Mouse (Mus musculus) ES-E14 (cell line): ENCODE measurements around the gene Retn. TPM values are rescaled to one million over a fixed set of nuclear protein-coding genes. Genes with fewer than 3 reads are reported as not detected.

ENCODE experiments used
- DNase-seq: peaks from one replicate; pipeline ENCODE4 v3.0.0-alpha.2; 2013; ENCODE audit warnings: low read depth, low spot score
- H3K27ac ChIP-seq: 2 replicates; pipeline ENCODE4 v1.5.1; 2012; ENCODE audit warnings: low read depth, mild to moderate bottlenecking, low read length, moderate library complexity, mixed read lengths; ENCODE audit not compliant: poor library complexity, insufficient read depth, severe bottlenecking
- H3K36me3 ChIP-seq: 2 replicates; pipeline ENCODE4 v1.6.1; 2012; ENCODE audit warnings: mild to moderate bottlenecking, low read length, moderate library complexity, mixed read lengths; ENCODE audit not compliant: control insufficient read depth, poor library complexity, insufficient read depth, severe bottlenecking
- H3K4me1 ChIP-seq, 2 experiments: fragments of 150-350 bp in 1 of 2; sonication (generic) in 1 of 2; 2 replicates each; pipeline ENCODE4 v1.6.1; 2012; ENCODE audit warnings: low read length in 2 of 2, mild to moderate bottlenecking in 1 of 2, mixed read lengths in 1 of 2; ENCODE audit not compliant: control insufficient read depth in 2 of 2, insufficient read depth in 2 of 2, poor library complexity in 1 of 2
- H3K4me3 ChIP-seq, 2 experiments: fragments of 150-350 bp in 1 of 2; sonication (generic) in 1 of 2; 2 replicates each; pipeline ENCODE4 v1.5.1; 2012; ENCODE audit warnings: low read length in 2 of 2, low read depth in 1 of 2, mild to moderate bottlenecking in 1 of 2, mixed read lengths in 1 of 2; ENCODE audit not compliant: insufficient read depth in 1 of 2, poor library complexity in 1 of 2, severe bottlenecking in 1 of 2
- H3K9ac ChIP-seq: 2 replicates; pipeline ENCODE4 v1.6.1; 2012; ENCODE audit warnings: low read depth, mild to moderate bottlenecking, low read length, mixed read lengths; ENCODE audit not compliant: poor library complexity, insufficient read depth, severe bottlenecking
- H3K9me3 ChIP-seq: fragments of 150-350 bp; sonication (generic); 2 replicates; pipeline ENCODE4 v1.6.1; 2012; ENCODE audit warnings: low read depth, mild to moderate bottlenecking, low read length; ENCODE audit not compliant: control insufficient read depth, insufficient read depth
- CHD2 ChIP-seq: IDR thresholded peaks from 2 replicates; pipeline ENCODE4 v1.6.1; 2014; ENCODE audit warnings: mild to moderate bottlenecking, low read depth, low read length, inconsistent platforms
- HCFC1 ChIP-seq: IDR thresholded peaks from 2 replicates; pipeline ENCODE4 v1.6.1; 2012; ENCODE audit warnings: low read length, inconsistent platforms, borderline replicate concordance; ENCODE audit not compliant: insufficient read depth
- MAFK ChIP-seq: IDR thresholded peaks from 2 replicates; pipeline ENCODE4 v1.6.1; 2014; ENCODE audit warnings: mild to moderate bottlenecking, low read depth, low read length, inconsistent platforms; ENCODE audit not compliant: insufficient read depth
- ZC3H11A ChIP-seq: IDR thresholded peaks from 2 replicates; pipeline ENCODE4 v1.6.1; 2012; ENCODE audit warnings: low read depth, mild to moderate bottlenecking, inconsistent platforms, low read length, borderline replicate concordance
- ZNF384 ChIP-seq: IDR thresholded peaks from 2 replicates; pipeline ENCODE4 v1.6.1; 2012; ENCODE audit warnings: low read depth, low read length, inconsistent platforms
- in situ Hi-C, 2 experiments: fragments of 600-800 bp; cut with MboI; formaldehyde crosslinking; loops; one replicate each; pipeline ENCODE4 v1.15.1; 2025; ENCODE audit warnings: low sequenced_read_pairs in 2 of 2, inconsistent platforms in 1 of 2; ENCODE audit not compliant: unreplicated experiment in 2 of 2
- total RNA-seq: library from RNA; depleted of rRNA; stranded (reverse); fragments of 300-350 nt; gene quantifications from 2 replicates; pipeline ENCODE4 v1.2.3, GENCODE M21; 2012

Gene Retn
- total RNA-seq, 1 experiment = 0.45 TPM

DNA sequence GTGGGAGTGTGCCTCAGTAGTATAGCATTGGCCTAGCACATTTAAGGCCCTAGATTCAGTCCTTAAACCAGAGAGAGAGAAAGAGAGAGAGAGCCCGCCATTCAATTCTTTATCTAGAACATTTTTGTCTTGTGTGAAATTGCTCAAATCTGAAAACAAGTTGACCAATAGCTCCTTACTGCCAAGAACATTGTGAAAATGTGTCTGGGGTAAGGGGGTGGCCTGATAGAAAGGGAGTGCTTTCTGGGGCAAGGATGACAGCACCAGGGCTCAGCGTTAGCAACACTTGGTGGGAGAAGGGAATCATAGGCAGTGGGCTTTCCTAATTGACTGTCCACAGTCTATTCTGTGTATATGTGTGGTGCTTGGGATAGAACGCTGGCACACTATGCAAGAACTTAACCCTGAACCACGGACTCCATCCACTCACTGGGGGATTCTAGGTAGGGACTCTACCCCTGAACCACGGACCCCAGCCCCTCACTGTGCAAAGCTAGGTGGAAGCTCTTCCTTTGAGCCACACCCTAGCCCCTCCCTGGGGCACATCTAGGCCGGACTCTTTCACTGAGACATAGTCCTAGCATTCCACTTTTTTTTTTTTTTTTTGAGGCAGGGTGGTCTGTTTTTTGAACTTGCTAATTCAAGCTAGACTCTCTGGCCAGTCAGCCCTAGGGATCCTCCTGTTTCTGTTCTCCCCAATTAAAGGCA lies 8.6 kb upstream of the Retn start:
- no peak for DNase-seq
- H3K9me3 ChIP-seq = no peaks in the 10 kb centered on the region
- peaks cover 0 to 13% of the 10 kb centered on the region in 2 experiments; a peak in 3 of 4 replicates for H3K4me1 ChIP-seq
- peaks cover 3% of the 10 kb centered on the region; the same call in 1 of the 2 replicates for H3K36me3 ChIP-seq
- no peak overlapping the region for H3K27ac ChIP-seq
- in situ Hi-C loops = no loop called here
- H3K9ac ChIP-seq = no peak overlapping the region
- TF ChIP-seq HCFC1 (no peak), CHD2 (no peak), ZC3H11A (no peak), ZNF384 (no peak), MAFK (no peak)
- H3K4me3 ChIP-seq = no peak overlapping the region

DNA sequence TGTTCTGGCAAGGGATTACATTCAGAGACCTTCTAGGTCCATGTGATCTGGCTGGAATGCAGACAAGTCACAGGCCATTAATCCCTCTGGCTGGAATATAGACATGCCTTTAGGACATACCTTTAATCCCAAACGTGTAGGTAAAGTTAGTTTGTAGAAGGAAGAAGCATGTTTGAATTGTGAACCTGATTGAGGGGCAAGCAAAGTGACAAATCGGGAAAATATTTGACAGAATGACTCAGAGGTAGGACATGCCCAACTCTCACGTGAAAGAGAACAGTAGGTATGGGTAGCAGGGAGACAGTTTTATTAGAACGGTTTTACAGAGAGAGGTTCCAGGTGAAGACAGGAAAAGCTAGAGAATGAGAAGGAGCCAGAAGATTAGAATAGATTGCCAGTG lies 8.0 kb upstream of the Retn start:
- no peak for DNase-seq
- no peak overlapping the region for H3K9ac ChIP-seq
- H3K4me3 ChIP-seq = no peak overlapping the region
- no peak for TF ChIP-seq ZNF384
- no peak for TF ChIP-seq CHD2
- TF ChIP-seq ZC3H11A = no peak
- no peak for TF ChIP-seq HCFC1
- no peak for TF ChIP-seq MAFK
- peaks cover 0 to 13% of the 10 kb centered on the region in 2 experiments; a peak in 3 of 4 replicates for H3K4me1 ChIP-seq
- H3K36me3 ChIP-seq = peaks cover under 1% of the 10 kb centered on the region; the same call in 1 of the 2 replicates
- H3K9me3 ChIP-seq = no peaks in the 10 kb centered on the region
- H3K27ac ChIP-seq = no peak overlapping the region
- in situ Hi-C loops = no loop called here

DNA sequence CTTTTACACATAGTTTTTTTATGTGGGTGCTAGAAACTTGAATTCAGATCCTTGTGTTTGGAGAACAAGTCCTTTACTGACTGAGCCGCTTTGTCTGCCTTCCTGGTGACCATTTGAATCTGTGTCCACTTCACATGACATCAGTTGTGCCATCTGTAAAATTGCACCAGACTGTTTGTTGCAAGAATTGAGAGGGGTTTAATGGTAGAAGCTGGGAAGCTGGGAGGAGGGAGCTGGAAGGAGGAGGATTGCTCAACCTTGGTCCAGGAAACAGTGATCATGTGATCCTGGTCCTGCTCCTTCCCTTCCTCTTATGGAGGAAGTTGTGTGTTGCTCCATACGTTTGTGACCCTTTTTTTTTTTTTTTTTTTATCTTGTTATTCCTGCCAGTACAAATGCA lies 7.3 kb upstream of the Retn start:
- Histone ChIP-seq H3K9ac (no peak overlapping the region), H3K9me3 (no peaks in the 10 kb centered on the region), H3K36me3 (no peaks in the 10 kb centered on the region; the same call in 1 of the 2 replicates), H3K27ac (no peak overlapping the region), H3K4me3 (no peak overlapping the region), H3K4me1 (peaks cover 0 to 13% of the 10 kb centered on the region in 2 experiments; a peak in 3 of 4 replicates)
- in situ Hi-C loops = no loop called here
- no peak for TF ChIP-seq ZNF384
- TF ChIP-seq MAFK = no peak
- TF ChIP-seq CHD2 = no peak
- no peak for TF ChIP-seq ZC3H11A
- no peak for TF ChIP-seq HCFC1
- no peak for DNase-seq

DNA sequence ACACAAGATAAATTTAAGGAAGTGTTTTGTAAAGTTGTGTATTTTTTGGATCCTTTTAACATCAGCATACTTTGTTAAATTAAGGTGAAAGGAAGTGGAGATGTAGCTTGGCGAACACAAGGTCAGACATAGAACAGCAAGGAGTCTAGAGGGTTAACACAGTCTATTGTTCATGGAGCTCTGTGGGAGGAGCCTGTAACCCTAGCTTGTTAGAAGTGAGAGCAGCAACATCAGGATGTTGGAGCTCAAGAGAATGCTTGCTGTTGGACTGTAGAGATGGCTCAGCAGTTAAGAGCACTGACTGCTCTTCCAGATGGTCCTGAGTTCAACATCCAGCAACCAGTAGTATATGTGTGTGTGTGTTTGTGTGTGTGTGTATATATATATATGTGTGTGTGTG lies 6.6 kb upstream of the Retn start:
- DNase-seq = no peak
- Histone ChIP-seq H3K9ac (no peak overlapping the region), H3K36me3 (no peaks in the 10 kb centered on the region), H3K9me3 (no peaks in the 10 kb centered on the region), H3K27ac (no peak overlapping the region), H3K4me3 (no peak overlapping the region), H3K4me1 (peaks cover 0 to 13% of the 10 kb centered on the region in 2 experiments; a peak in 3 of 4 replicates)
- in situ Hi-C loops = no loop called here
- TF ChIP-seq CHD2 (no peak), HCFC1 (no peak)

DNA sequence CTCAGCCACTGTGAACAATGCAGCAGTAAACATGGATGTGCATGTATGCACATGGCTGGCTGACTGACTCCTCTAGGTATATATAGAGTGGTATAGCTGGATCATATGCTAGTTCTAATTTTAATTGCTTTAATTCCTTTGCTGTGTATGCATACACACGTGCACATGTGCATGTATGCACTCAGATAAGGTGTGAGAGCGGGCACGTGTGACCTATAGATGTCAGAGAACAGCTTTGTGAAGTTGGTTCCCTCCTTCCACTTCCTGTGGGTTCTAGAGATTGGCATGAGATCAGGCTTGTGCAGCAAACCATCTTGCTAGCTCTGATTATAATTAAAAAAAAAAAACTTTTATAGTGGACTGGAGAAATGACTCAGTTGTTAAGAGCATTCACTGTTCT lies 2.7 kb upstream of the Retn start:
- DNase-seq = no peak
- H3K27ac ChIP-seq = no peak overlapping the region
- H3K4me3 ChIP-seq = no peak overlapping the region
- in situ Hi-C loops = no loop called here
- H3K36me3 ChIP-seq = no peaks in the 10 kb centered on the region
- H3K9ac ChIP-seq = no peak overlapping the region
- TF ChIP-seq ZNF384 (no peak), ZC3H11A (no peak), MAFK (no peak), CHD2 (no peak), HCFC1 (no peak)
- no peaks in the 10 kb centered on the region for H3K9me3 ChIP-seq
- peaks cover 0 to 8% of the 10 kb centered on the region in 2 experiments; a peak in 1 of 4 replicates for H3K4me1 ChIP-seq
